Mouse (Mus musculus) myocyte (in vitro differentiated cells): Measurements from ENCODE around the gene Sash1.

ENCODE experiments used
- MAX ChIP-seq: IDR thresholded peaks from one replicate; pipeline ENCODE4 v1.6.1; 2011; ENCODE audit warnings: low read depth, mild to moderate bottlenecking, control low read depth
- MYOD1 ChIP-seq, 3 experiments: IDR thresholded peaks; one replicate each; pipeline ENCODE4 v1.6.1; 2011; ENCODE audit warnings: control low read depth in 2 of 3, low read depth in 2 of 3, mild to moderate bottlenecking in 2 of 3, moderate library complexity in 1 of 3; ENCODE audit not compliant: insufficient read length in 2 of 3, control insufficient read depth in 1 of 3
- POLR2A ChIP-seq: IDR thresholded peaks from one replicate; pipeline ENCODE4 v1.6.1; 2011; ENCODE audit warnings: low read depth, mild to moderate bottlenecking, control low read depth, moderate library complexity; ENCODE audit not compliant: insufficient read length
- SRF ChIP-seq: IDR thresholded peaks from one replicate; pipeline ENCODE4 v1.6.1; 2011; ENCODE audit warnings: low read depth; ENCODE audit not compliant: control insufficient read depth, insufficient read length
- TCF3 ChIP-seq: IDR thresholded peaks from one replicate; pipeline ENCODE4 v1.6.1; 2011; ENCODE audit warnings: low read depth, control low read depth; ENCODE audit not compliant: insufficient read length
- USF1 ChIP-seq: IDR thresholded peaks from one replicate; pipeline ENCODE4 v1.6.1; 2011; ENCODE audit warnings: low read depth, mild to moderate bottlenecking, control low read depth, moderate library complexity

GRCm38 (mm10) chr10:8912706-8913275 lies 26.9 kb upstream of the Sash1 start:
- TF ChIP-seq USF1 (no peak), POLR2A (no peak), TCF3 (no peak), SRF (no peak), MAX (no peak), MYOD1 (IDR thresholded peaks at IDR 0.05; ENCODE audit: control insufficient read depth in 1 of 3, insufficient read length in 2 of 3, low read depth in 2 of 3) (no peak)
